Mouse (Mus musculus) liver, embryonic 12.5 days (tissue): ENCODE results near the gene Ndufa6. TPM values are rescaled to one million over a fixed set of nuclear protein-coding genes. Genes with fewer than 3 reads are reported as not detected.

Experiments used
- ATAC-seq: fragments of 200-750 bp; cut with Nextera tagmentation; 2 replicates; pipeline ENCODE4 v1.8.0; 2017; ENCODE audit warnings: moderate number of reproducible peaks, mild to moderate bottlenecking, moderate library complexity
- H3K27ac ChIP-seq: fragments of 300-500 bp; sonication (generic); 2 replicates; pipeline ENCODE4 v1.5.1; 2016; ENCODE audit warnings: mild to moderate bottlenecking
- H3K27me3 ChIP-seq: fragments of 300-500 bp; sonication (generic); replicated peaks from 2 replicates; pipeline ENCODE4 v1.6.1; 2016; ENCODE audit warnings: mild to moderate bottlenecking, moderate library complexity
- H3K36me3 ChIP-seq: fragments of 300-500 bp; sonication (generic); 2 replicates; pipeline ENCODE4 v1.6.1; 2016; ENCODE audit warnings: mild to moderate bottlenecking, moderate library complexity
- H3K4me1 ChIP-seq: fragments of 300-500 bp; sonication (generic); 2 replicates; pipeline ENCODE4 v1.6.1; 2016
- H3K4me2 ChIP-seq: fragments of 300-500 bp; sonication (generic); 2 replicates; pipeline ENCODE4 v1.6.1; 2016; ENCODE audit warnings: mild to moderate bottlenecking, moderate library complexity
- H3K4me3 ChIP-seq: fragments of 300-500 bp; sonication (generic); 2 replicates; pipeline ENCODE4 v1.5.1; 2016; ENCODE audit warnings: mild to moderate bottlenecking, moderate library complexity
- H3K9ac ChIP-seq: fragments of 300-500 bp; sonication (generic); 2 replicates; pipeline ENCODE4 v1.6.1; 2016; ENCODE audit warnings: mild to moderate bottlenecking, moderate library complexity
- H3K9me3 ChIP-seq: fragments of 300-500 bp; sonication (generic); replicated peaks from 2 replicates; pipeline ENCODE4 v1.6.1; 2016; ENCODE audit warnings: mild to moderate bottlenecking, moderate library complexity
- WGBS: fragments of 180-500 bp; shearing (Covaris S2); methylation state at CpG from one replicate; pipeline ENCODE4 v1.1.7; 2016; ENCODE audit not compliant: insufficient replicate concordance; 5-methylcytosine and 5-hydroxymethylcytosine counted together
- polyA plus RNA-seq: library from polyadenylated mRNA; unstranded; fragments of >200 nt; fragmentation: Nextera tagmentation; extraction: Ambion mirVana; gene quantifications from 2 replicates; pipeline ENCODE4 v1.2.1, GENCODE M21; 2016

Gene Ndufa6
- polyA plus RNA-seq, 1 experiment from 2014 or later, result 368 TPM

DNA sequence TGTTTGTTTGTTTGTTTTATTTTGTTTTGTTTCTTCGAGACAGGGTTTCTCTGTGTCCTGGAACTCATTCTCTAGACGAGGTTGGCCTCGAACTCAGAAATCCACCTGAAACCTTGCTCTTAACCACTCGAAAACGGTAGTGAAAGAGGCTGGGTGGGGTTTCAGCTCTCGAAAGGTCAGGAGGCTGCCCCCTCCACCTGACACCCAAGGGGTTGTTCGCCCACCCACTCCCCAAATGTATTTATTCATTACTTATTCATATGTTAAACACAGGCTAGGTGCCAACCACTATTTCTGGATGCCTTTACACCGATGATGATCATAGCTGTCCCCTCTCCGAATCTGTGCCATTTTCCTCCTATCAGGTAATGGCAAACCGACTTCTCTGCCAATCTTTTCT lies 15.0 kb downstream of the Ndufa6 start:
- peak overlapping the region; percentile 94 for H3K4me2 ChIP-seq
- WGBS, result 36% methylated on average over 10 of the region's 10 CpGs
- peak overlapping the region; percentile 96 for H3K9ac ChIP-seq
- no peaks in the 10 kb centered on the region for H3K27me3 ChIP-seq
- peaks cover 44% of the 10 kb centered on the region for H3K36me3 ChIP-seq
- ATAC-seq, result no peak
- peaks cover 68% of the 10 kb centered on the region for H3K4me1 ChIP-seq
- peak overlapping the region; percentile 100 for H3K27ac ChIP-seq
- no peaks in the 10 kb centered on the region for H3K9me3 ChIP-seq
- H3K4me3 ChIP-seq, result peak overlapping the region; percentile 75

- Histone ChIP-seq H3K36me3 (peaks cover 44% of the 10 kb centered on the region), H3K4me3 (peak within 1 kb of the TSS; percentile 75), H3K27me3 (no peaks in the 10 kb centered on the region), H3K4me2 (peak within 1 kb of the TSS; percentile 94), H3K4me1 (peaks cover 63% of the 10 kb centered on the region), H3K9ac (peak within 1 kb of the TSS; percentile 96), H3K27ac (peak within 1 kb of the TSS; percentile 100), H3K9me3 (no peaks in the 10 kb centered on the region)
- ATAC-seq, result peak; percentile 82
- WGBS, result under 1% methylated on average over 41 of the region's 41 CpGs
Measured at GRCm38 (mm10) chr15:82338593-82339112, 15.5 kb downstream of the Ndufa6 start, which contains the start of the genes Naga, Pheta2 and Smdt1. Naga (minus strand) TSS chr15:82338925. Pheta2 (plus strand) TSS chr15:82338942. Smdt1 (plus strand) TSS chr15:82338959.

- Histone ChIP-seq H3K9me3 (no peaks in the 10 kb centered on the region), H3K36me3 (peaks cover 43% of the 10 kb centered on the region), H3K27me3 (no peaks in the 10 kb centered on the region), H3K4me3 (peak overlapping the region; percentile 75), H3K4me1 (peaks cover 55% of the 10 kb centered on the region), H3K4me2 (peak overlapping the region; percentile 94), H3K9ac (peak overlapping the region; percentile 96), H3K27ac (peak overlapping the region; percentile 100)
- WGBS, result 5% methylated on average over 4 of the region's 4 CpGs
- ATAC-seq, result no peak
Measured at GRCm38 (mm10) chr15:82337875-82338274, 16.2 kb downstream of the Ndufa6 start.

- Histone ChIP-seq H3K9ac (peak overlapping the region; percentile 96), H3K9me3 (no peaks in the 10 kb centered on the region), H3K4me1 (peaks cover 47% of the 10 kb centered on the region), H3K27ac (peak overlapping the region; percentile 100; the same call in 1 of the 2 replicates), H3K4me2 (peak overlapping the region; percentile 94), H3K36me3 (peaks cover 56% of the 10 kb centered on the region), H3K4me3 (peak overlapping the region; percentile 75), H3K27me3 (no peaks in the 10 kb centered on the region)
- WGBS, result 90% methylated on average over 12 of the region's 12 CpGs
- no peak for ATAC-seq
Measured at GRCm38 (mm10) chr15:82336629-82337028, 17.5 kb downstream of the Ndufa6 start.

- 88% methylated on average over 4 of the region's 4 CpGs for WGBS
Measured at GRCm38 (mm10) chr15:82335194-82335593, 18.9 kb downstream of the Ndufa6 start.

DNA sequence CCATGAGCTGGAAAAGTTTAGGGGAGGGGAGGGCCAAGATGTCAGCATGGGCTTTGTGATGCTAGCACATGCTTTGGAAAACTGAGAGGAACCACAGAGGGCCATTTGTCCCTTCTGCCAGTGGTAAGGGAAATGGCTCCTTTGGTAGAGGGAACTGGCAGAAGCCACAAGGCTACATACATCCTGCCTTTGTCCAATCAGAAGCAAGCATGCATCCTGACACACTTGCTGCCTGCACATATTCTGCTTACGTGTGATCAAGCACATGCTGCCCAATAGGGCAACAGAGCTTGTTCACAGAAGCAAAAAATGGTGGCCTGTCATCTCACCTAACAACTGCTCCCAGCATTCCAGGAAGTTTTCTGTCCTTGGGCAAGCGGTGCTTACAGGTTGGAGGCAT lies 28.7 kb downstream of the Ndufa6 start:
- Histone ChIP-seq H3K36me3 (peaks cover 22% of the 10 kb centered on the region), H3K4me3 (no peak overlapping the region), H3K9ac (no peak overlapping the region), H3K4me2 (no peak overlapping the region), H3K27me3 (no peaks in the 10 kb centered on the region), H3K27ac (no peak overlapping the region), H3K9me3 (no peaks in the 10 kb centered on the region), H3K4me1 (peaks cover 22% of the 10 kb centered on the region)
- no peak for ATAC-seq
- 61% methylated on average over 2 of the region's 2 CpGs for WGBS

More at GRCm38 (mm10) chr15:82335194-82335593, 18.9 kb downstream of the Ndufa6 start:
- H3K9ac ChIP-seq, result no peak overlapping the region
- H3K27me3 ChIP-seq, result no peaks in the 10 kb centered on the region
- no peak overlapping the region for H3K27ac ChIP-seq
- no peaks in the 10 kb centered on the region for H3K9me3 ChIP-seq
- no peak overlapping the region for H3K4me2 ChIP-seq
- ATAC-seq, result no peak
- no peak overlapping the region for H3K4me3 ChIP-seq
- H3K36me3 ChIP-seq, result peaks cover 70% of the 10 kb centered on the region
- H3K4me1 ChIP-seq, result peaks cover 47% of the 10 kb centered on the region

GRCm38 (mm10) chr15:82322195-82322594 lies 31.9 kb downstream of the Ndufa6 start:
- Histone ChIP-seq H3K9me3 (no peaks in the 10 kb centered on the region), H3K9ac (no peak overlapping the region), H3K4me1 (0 out of 2 replicates have a peak, but pooled peaks cover 4% of the 10 kb centered on the region), H3K36me3 (no peaks in the 10 kb centered on the region), H3K4me2 (no peak overlapping the region), H3K27ac (no peak overlapping the region), H3K27me3 (no peaks in the 10 kb centered on the region), H3K4me3 (no peak overlapping the region)
- no peak for ATAC-seq
- WGBS, result 72% methylated on average over 8 of the region's 8 CpGs

GRCm38 (mm10) chr15:82319613-82320012 lies 34.5 kb downstream of the Ndufa6 start:
- peaks cover 5% of the 10 kb centered on the region for H3K4me1 ChIP-seq
- H3K27me3 ChIP-seq, result no peaks in the 10 kb centered on the region
- no peak overlapping the region for H3K9ac ChIP-seq
- no peak overlapping the region for H3K27ac ChIP-seq
- ATAC-seq, result no peak
- 69% methylated on average over 1 of the region's 1 CpGs for WGBS
- H3K4me3 ChIP-seq, result no peak overlapping the region
- H3K36me3 ChIP-seq, result no peaks in the 10 kb centered on the region
- no peaks in the 10 kb centered on the region for H3K9me3 ChIP-seq
- no peak overlapping the region for H3K4me2 ChIP-seq

DNA sequence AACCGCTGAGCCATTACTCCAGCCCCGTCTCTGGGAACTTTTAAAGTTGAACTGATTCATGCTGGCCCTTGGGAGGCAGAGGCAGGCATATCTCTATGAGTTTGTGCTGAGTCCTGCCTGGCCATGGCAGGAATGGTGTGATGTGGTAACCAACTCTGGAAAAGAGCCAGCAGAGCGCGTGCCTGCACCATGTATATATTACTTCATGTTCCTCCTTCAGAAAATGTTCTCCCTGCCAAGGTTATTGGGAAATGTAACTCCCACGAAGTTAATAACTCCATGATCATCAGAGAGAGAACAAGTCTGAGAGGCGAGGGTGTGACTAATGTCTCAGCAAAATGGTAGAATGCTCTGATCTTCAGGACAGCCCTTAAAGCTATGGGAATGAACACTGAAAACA lies 36.3 kb downstream of the Ndufa6 start:
- Histone ChIP-seq H3K9ac (no peak overlapping the region), H3K9me3 (no peaks in the 10 kb centered on the region), H3K4me2 (no peak overlapping the region), H3K36me3 (no peaks in the 10 kb centered on the region), H3K4me3 (no peak overlapping the region), H3K4me1 (peaks cover 9% of the 10 kb centered on the region), H3K27me3 (no peaks in the 10 kb centered on the region), H3K27ac (no peak overlapping the region)
- 69% methylated on average over 6 of the region's 6 CpGs for WGBS
- ATAC-seq, result no peak

DNA sequence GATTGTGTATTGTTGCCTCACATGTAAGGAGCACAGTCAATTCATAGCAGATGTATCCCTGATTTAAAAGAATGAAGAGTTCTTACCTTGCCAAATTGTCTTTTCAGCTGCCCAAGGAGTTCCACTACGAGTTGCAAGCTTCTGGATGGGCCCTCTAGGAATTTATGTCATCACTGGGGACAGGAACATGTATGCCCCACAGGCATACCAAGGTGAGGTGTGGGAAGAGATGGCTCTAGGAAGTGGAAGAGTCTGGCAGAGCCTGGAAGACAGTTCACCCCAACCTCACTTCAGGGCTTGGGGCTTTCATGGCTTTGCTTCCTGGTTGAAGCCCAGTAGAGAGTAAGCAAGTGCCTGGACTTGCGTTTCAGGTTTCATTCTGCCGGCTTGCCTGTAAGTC lies 45.7 kb downstream of the Ndufa6 start:
- no peaks in the 10 kb centered on the region for H3K9me3 ChIP-seq
- 0 out of 2 replicates have a peak, but pooled peaks cover 7% of the 10 kb centered on the region for H3K27me3 ChIP-seq
- H3K4me3 ChIP-seq, result no peak overlapping the region
- ATAC-seq, result no peak
- H3K27ac ChIP-seq, result no peak overlapping the region
- H3K4me1 ChIP-seq, result peaks cover 14% of the 10 kb centered on the region
- H3K4me2 ChIP-seq, result no peak overlapping the region
- WGBS, result 79% methylated on average over 3 of the region's 3 CpGs
- no peak overlapping the region for H3K9ac ChIP-seq
- no peaks in the 10 kb centered on the region for H3K36me3 ChIP-seq

DNA sequence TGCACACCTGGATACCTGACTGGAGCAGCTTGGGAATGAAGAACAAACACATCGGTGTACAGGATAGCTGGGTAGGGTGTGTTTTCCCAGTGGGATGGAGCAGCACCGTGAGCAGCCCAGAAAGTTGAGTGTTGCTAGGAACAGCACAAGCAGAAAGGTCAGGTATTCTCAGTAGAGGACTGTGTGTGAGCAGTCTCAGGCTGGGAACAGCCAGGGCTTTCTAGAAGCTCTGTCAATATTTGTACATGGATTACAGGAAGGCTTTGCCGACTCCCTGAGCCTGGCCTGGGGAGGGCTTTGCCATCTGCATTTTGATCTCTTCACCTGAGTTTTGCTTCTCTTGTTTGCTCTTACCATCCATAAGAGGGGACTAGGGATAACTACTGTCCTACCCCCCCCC lies 47.0 kb downstream of the Ndufa6 start:
- Histone ChIP-seq H3K9me3 (no peaks in the 10 kb centered on the region), H3K4me2 (no peak overlapping the region), H3K4me3 (no peak overlapping the region), H3K9ac (no peak overlapping the region), H3K27ac (no peak overlapping the region), H3K4me1 (peaks cover 14% of the 10 kb centered on the region), H3K36me3 (no peaks in the 10 kb centered on the region), H3K27me3 (0 out of 2 replicates have a peak, but pooled peaks cover 7% of the 10 kb centered on the region)
- 67% methylated on average over 3 of the region's 3 CpGs for WGBS
- ATAC-seq, result no peak
